Mouse (Mus musculus): ENCODE measurements around the gene Dusp5. TPM values are rescaled to one million over a fixed set of nuclear protein-coding genes. Genes with fewer than 3 reads are reported as not detected.

The Dusp5 gene
- polyA plus RNA-seq, 1 experiment from 2014 or later: 6.9 TPM

GRCm38 (mm10) chr19:53528131-53528621, 733 bp upstream of the Dusp5 start:
- peak overlapping the region; percentile 80 for H3K9ac ChIP-seq (ENCODE audit: low read length)
- H3K9me3 ChIP-seq (ENCODE audit: control insufficient read depth, low read length): no peaks in the 10 kb centered on the region
- H3K4me2 ChIP-seq (ENCODE audit: low read depth, low read length): peak overlapping the region; percentile 97
- ATAC-seq (ENCODE audit: low read depth): peak; percentile 10
- peaks cover 11% of the 10 kb centered on the region for H3K4me1 ChIP-seq (replicated peaks; ENCODE audit: control insufficient read depth, insufficient read depth, low read length)
- peak overlapping the region; percentile 39; the same call in 1 of the 2 replicates for H3K27ac ChIP-seq (ENCODE audit: low read length)
- WGBS: 2% methylated on average over 13 of the region's 13 CpGs
- no peaks in the 10 kb centered on the region for H3K36me3 ChIP-seq (ENCODE audit: control insufficient read depth, insufficient read depth, low read length)
- H3K27me3 ChIP-seq (ENCODE audit: control insufficient read depth, insufficient read depth, low read depth, low read length): peaks cover 3% of the 10 kb centered on the region; the same call in 1 of the 2 replicates
- H3K4me3 ChIP-seq (ENCODE audit: low read length): peak overlapping the region; percentile 80

DNA sequence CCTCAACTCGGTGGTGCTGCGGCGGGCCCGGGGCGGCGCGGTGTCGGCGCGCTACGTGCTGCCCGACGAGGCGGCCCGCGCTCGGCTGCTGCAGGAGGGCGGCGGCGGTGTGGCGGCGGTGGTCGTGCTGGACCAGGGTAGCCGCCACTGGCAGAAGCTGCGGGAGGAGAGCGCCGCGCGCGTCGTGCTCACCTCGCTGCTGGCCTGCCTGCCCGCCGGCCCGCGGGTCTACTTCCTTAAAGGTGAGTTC, 471 bp downstream of the Dusp5 start:
- no peaks in the 10 kb centered on the region for H3K9me3 ChIP-seq (ENCODE audit: control insufficient read depth, low read length)
- no peak overlapping the region for H3K27ac ChIP-seq (ENCODE audit: low read length)
- WGBS: under 1% methylated on average over 32 of the region's 36 CpGs
- H3K4me3 ChIP-seq (ENCODE audit: low read length): peak overlapping the region; percentile 80
- H3K4me2 ChIP-seq (ENCODE audit: low read depth, low read length): peak overlapping the region; percentile 97
- H3K27me3 ChIP-seq (ENCODE audit: control insufficient read depth, insufficient read depth, low read depth, low read length): peaks cover 3% of the 10 kb centered on the region; the same call in 1 of the 2 replicates
- ATAC-seq (ENCODE audit: low read depth): no peak
- H3K36me3 ChIP-seq (ENCODE audit: control insufficient read depth, insufficient read depth, low read length): no peaks in the 10 kb centered on the region
- H3K9ac ChIP-seq (ENCODE audit: low read length): peak overlapping the region; percentile 60
- H3K4me1 ChIP-seq (replicated peaks; ENCODE audit: control insufficient read depth, insufficient read depth, low read length): peaks cover 11% of the 10 kb centered on the region

DNA sequence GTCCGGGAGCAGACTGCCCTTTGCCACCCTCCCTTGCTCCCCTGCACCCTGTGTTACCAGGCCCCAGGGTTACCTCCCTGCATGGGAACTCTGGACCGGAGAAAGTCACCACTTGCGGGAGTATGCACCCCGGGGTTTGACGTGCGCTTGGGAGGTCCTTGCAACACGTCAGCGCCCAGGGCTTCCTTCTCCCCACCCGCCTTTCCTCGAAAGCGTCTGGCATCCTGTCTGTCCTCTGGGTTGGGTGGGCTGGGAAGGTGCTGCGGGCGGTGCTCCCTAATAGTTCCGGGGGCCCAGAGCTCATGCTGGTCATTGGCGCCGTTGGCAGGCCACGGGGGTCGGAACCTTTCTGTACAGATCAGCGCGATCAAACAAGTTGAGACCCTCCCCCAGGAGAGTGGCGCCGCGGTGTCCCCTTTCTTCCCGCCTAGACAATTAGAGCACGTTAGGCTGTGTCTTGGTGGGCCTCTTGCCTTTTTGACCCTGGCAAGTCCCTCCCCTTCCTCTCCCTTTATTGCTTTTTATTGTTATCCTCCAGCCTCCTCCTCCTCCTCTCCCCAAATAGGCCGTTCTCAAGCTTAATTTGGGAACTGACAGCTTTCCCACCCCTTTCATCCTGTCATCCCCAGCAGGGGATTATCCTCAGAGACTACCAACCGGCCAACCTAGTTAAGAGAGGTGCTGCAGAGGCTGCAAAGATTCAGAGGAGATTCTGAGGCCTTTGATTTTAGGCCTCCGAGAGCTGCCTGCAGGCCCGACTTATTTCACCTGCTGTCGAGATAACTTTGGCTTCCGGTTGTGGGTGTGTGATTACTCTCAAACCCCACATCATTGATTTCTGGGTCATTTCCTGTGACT, 1.0 kb downstream of the Dusp5 start:
- WGBS: 7% methylated on average over 31 of the region's 31 CpGs
- Histone ChIP-seq H3K27me3 (ENCODE audit: control insufficient read depth, insufficient read depth, low read depth, low read length) (peaks cover 3% of the 10 kb centered on the region; the same call in 1 of the 2 replicates), H3K4me3 (ENCODE audit: low read length) (peak overlapping the region; percentile 80), H3K27ac (ENCODE audit: low read length) (no peak overlapping the region), H3K4me1 (replicated peaks; ENCODE audit: control insufficient read depth, insufficient read depth, low read length) (peaks cover 11% of the 10 kb centered on the region), H3K9me3 (ENCODE audit: control insufficient read depth, low read length) (no peaks in the 10 kb centered on the region), H3K9ac (ENCODE audit: low read length) (peak overlapping the region; percentile 60), H3K4me2 (ENCODE audit: low read depth, low read length) (peak overlapping the region; percentile 97), H3K36me3 (ENCODE audit: control insufficient read depth, insufficient read depth, low read length) (no peaks in the 10 kb centered on the region)
- no peak; the same call in 1 of the 2 replicates for ATAC-seq (ENCODE audit: low read depth)

GRCm38 (mm10) chr19:53531416-53531815, 2.5 kb downstream of the Dusp5 start:
- ATAC-seq (ENCODE audit: low read depth): no peak
- Histone ChIP-seq H3K9me3 (ENCODE audit: control insufficient read depth, low read length) (no peaks in the 10 kb centered on the region), H3K4me2 (ENCODE audit: low read depth, low read length) (peak overlapping the region; percentile 97; the same call in 1 of the 2 replicates), H3K27ac (ENCODE audit: low read length) (no peak overlapping the region), H3K27me3 (ENCODE audit: control insufficient read depth, insufficient read depth, low read depth, low read length) (peaks cover 3% of the 10 kb centered on the region; the same call in 1 of the 2 replicates), H3K36me3 (ENCODE audit: control insufficient read depth, insufficient read depth, low read length) (no peaks in the 10 kb centered on the region), H3K4me1 (replicated peaks; ENCODE audit: control insufficient read depth, insufficient read depth, low read length) (peaks cover 11% of the 10 kb centered on the region), H3K4me3 (ENCODE audit: low read length) (peak overlapping the region; percentile 80), H3K9ac (ENCODE audit: low read length) (no peak overlapping the region)
- WGBS: 50% methylated on average over 10 of the region's 10 CpGs

- Histone ChIP-seq H3K36me3 (ENCODE audit: control insufficient read depth, insufficient read depth, low read length) (no peaks in the 10 kb centered on the region), H3K4me2 (ENCODE audit: low read depth, low read length) (0 out of 2 replicates have a peak overlapping the region, but pooled peaks have one; percentile 2), H3K27ac (ENCODE audit: low read length) (no peak overlapping the region), H3K4me1 (replicated peaks; ENCODE audit: control insufficient read depth, insufficient read depth, low read length) (peaks cover 11% of the 10 kb centered on the region), H3K27me3 (ENCODE audit: control insufficient read depth, insufficient read depth, low read depth, low read length) (peaks cover 3% of the 10 kb centered on the region; the same call in 1 of the 2 replicates), H3K9me3 (ENCODE audit: control insufficient read depth, low read length) (no peaks in the 10 kb centered on the region), H3K4me3 (ENCODE audit: low read length) (no peak overlapping the region), H3K9ac (ENCODE audit: low read length) (no peak overlapping the region)
- ATAC-seq (ENCODE audit: low read depth): no peak
- 43% methylated on average over 6 of the region's 6 CpGs for WGBS
Measured at GRCm38 (mm10) chr19:53532021-53532420, 3.1 kb downstream of the Dusp5 start.

GRCm38 (mm10) chr19:53532676-53533075, 3.8 kb downstream of the Dusp5 start:
- H3K4me2 ChIP-seq (ENCODE audit: low read depth, low read length): no peak overlapping the region
- no peak overlapping the region for H3K27ac ChIP-seq (ENCODE audit: low read length)
- no peak overlapping the region for H3K4me3 ChIP-seq (ENCODE audit: low read length)
- no peak overlapping the region for H3K9ac ChIP-seq (ENCODE audit: low read length)
- peaks cover 10% of the 10 kb centered on the region for H3K4me1 ChIP-seq (replicated peaks; ENCODE audit: control insufficient read depth, insufficient read depth, low read length)
- H3K27me3 ChIP-seq (ENCODE audit: control insufficient read depth, insufficient read depth, low read depth, low read length): peaks cover 3% of the 10 kb centered on the region; the same call in 1 of the 2 replicates
- H3K9me3 ChIP-seq (ENCODE audit: control insufficient read depth, low read length): no peaks in the 10 kb centered on the region
- no peaks in the 10 kb centered on the region for H3K36me3 ChIP-seq (ENCODE audit: control insufficient read depth, insufficient read depth, low read length)
- WGBS: 45% methylated on average over 6 of the region's 6 CpGs
- no peak for ATAC-seq (ENCODE audit: low read depth)

GRCm38 (mm10) chr19:53533236-53533635, 4.3 kb downstream of the Dusp5 start:
- ATAC-seq (ENCODE audit: low read depth): no peak
- no peak overlapping the region for H3K9ac ChIP-seq (ENCODE audit: low read length)
- no peak overlapping the region for H3K27ac ChIP-seq (ENCODE audit: low read length)
- H3K27me3 ChIP-seq (ENCODE audit: control insufficient read depth, insufficient read depth, low read depth, low read length): peaks cover 3% of the 10 kb centered on the region; the same call in 1 of the 2 replicates
- no peaks in the 10 kb centered on the region for H3K9me3 ChIP-seq (ENCODE audit: control insufficient read depth, low read length)
- H3K4me3 ChIP-seq (ENCODE audit: low read length): no peak overlapping the region
- no peak overlapping the region for H3K4me2 ChIP-seq (ENCODE audit: low read depth, low read length)
- peaks cover 5% of the 10 kb centered on the region for H3K4me1 ChIP-seq (replicated peaks; ENCODE audit: control insufficient read depth, insufficient read depth, low read length)
- 81% methylated on average over 7 of the region's 7 CpGs for WGBS
- H3K36me3 ChIP-seq (ENCODE audit: control insufficient read depth, insufficient read depth, low read length): no peaks in the 10 kb centered on the region

GRCm38 (mm10) chr19:53533810-53534601, 5.1 kb downstream of the Dusp5 start:
- no peaks in the 10 kb centered on the region for H3K36me3 ChIP-seq (ENCODE audit: control insufficient read depth, insufficient read depth, low read length)
- no peak overlapping the region for H3K4me3 ChIP-seq (ENCODE audit: low read length)
- 90% methylated on average over 15 of the region's 15 CpGs for WGBS
- H3K27ac ChIP-seq (ENCODE audit: low read length): no peak overlapping the region
- peaks cover 3% of the 10 kb centered on the region; the same call in 1 of the 2 replicates for H3K27me3 ChIP-seq (ENCODE audit: control insufficient read depth, insufficient read depth, low read depth, low read length)
- H3K4me2 ChIP-seq (ENCODE audit: low read depth, low read length): no peak overlapping the region
- H3K9me3 ChIP-seq (ENCODE audit: control insufficient read depth, low read length): no peaks in the 10 kb centered on the region
- H3K9ac ChIP-seq (ENCODE audit: low read length): no peak overlapping the region
- 0 out of 2 replicates have a peak, but pooled peaks cover 3% of the 10 kb centered on the region for H3K4me1 ChIP-seq (replicated peaks; ENCODE audit: control insufficient read depth, insufficient read depth, low read length)
- no peak for ATAC-seq (ENCODE audit: low read depth)

All from lung, embryonic 16.5 days (tissue).